Mouse (Mus musculus) 3T3-L1 (cell line): ENCODE measurements around the gene Srsf3.

Experiments used
- DNase-seq: peaks from one replicate; pipeline ENCODE4 v3.0.0-alpha.2; 2015; ENCODE audit warnings: low read depth, low spot score

Gene Srsf3

DNA sequence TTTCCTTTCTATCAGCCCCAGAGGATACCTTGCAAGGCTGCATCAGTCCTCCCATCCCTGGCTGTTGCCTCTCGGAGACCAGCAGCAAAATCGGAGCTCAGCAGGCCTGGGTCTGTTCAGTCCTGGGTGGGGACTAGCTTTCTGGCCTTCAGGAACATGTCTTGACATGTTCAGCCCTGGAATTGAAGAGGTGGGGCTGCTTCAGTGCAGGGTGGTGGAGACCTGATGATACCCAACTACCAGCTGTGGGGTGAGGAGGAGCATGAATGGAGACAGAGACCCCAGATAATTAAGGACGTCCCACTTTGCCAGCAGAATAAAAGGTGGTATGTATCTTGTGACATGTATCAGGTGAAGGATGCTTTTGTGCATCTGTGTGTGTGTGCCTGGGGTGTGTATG, 58.3 kb downstream of the Srsf3 start, which contains the start of gene Cdkn1a:
Gene Cdkn1a, plus strand, starts transcription at position 201 of the 400 bp plus-strand sequence.
- no peak for DNase-seq

DNA sequence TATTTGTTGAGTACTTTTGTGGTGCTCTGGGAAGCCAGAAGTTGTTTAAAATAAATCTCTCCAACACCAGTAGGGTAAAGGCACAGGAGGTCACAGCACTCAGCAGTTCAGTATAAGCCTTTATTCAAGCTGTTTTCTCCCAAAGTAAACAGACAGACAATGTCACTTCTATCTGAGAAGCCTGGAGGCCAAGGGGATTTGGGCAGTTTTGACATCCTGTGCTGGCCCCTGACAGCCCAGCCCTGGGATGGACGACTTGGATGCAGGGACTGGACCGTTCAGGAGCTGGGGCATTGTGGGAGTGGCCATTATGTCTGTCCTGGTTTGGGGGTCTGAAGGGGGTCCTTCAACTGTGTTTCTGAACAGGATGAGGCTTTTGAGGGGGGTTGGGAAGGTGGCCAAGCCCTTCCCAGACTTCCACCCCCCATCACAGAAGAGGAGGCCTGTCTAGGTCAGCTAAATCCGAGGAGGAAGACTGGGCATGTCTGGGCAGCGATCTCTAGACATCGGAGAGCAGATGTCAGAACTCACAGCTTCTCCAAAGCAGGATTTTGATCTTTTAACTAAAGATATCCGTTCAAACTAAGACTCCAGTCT, 59.0 kb downstream of the Srsf3 start:
- no peak for DNase-seq

- DNase-seq, result no peak
These were observed 60.1 kb downstream of the Srsf3 start for GRCm38 (mm10) chr17:29092497-29092896.
